Mouse (Mus musculus) hindbrain, embryonic 12.5 days (tissue): ENCODE measurements around the gene Gm10644. TPM values are rescaled to one million over a fixed set of nuclear protein-coding genes. Genes with fewer than 3 reads are reported as not detected.
A peak's percentile ranks its signal among the peaks of the same experiment; 100 is the strongest.
"Not testable (repeated sequence)": the region's sequence is repeated elsewhere in the genome, so short reads cannot be mapped to it uniquely, and the experiment has no call there.

Experiments
- ATAC-seq: fragments of 200-750 bp; cut with Nextera tagmentation; 2 replicates; pipeline ENCODE4 v1.8.0; 2017; ENCODE audit warnings: moderate TSS enrichment; ENCODE audit not compliant: low FRiP score
- H3K27ac ChIP-seq: fragments of 300-500 bp; sonication (generic); 2 replicates; pipeline ENCODE4 v1.5.1; 2016; ENCODE audit warnings: mild to moderate bottlenecking
- H3K27me3 ChIP-seq: fragments of 300-500 bp; sonication (generic); 2 replicates; pipeline ENCODE4 v1.6.1; 2016; ENCODE audit warnings: mild to moderate bottlenecking
- H3K36me3 ChIP-seq: fragments of 300-500 bp; sonication (generic); 2 replicates; pipeline ENCODE4 v1.6.1; 2016; ENCODE audit warnings: mild to moderate bottlenecking
- H3K4me1 ChIP-seq: fragments of 300-500 bp; sonication (generic); 2 replicates; pipeline ENCODE4 v1.6.1; 2016
- H3K4me2 ChIP-seq: fragments of 300-500 bp; sonication (generic); replicated peaks from 2 replicates; pipeline ENCODE4 v1.6.1; 2016; ENCODE audit warnings: mild to moderate bottlenecking
- H3K4me3 ChIP-seq: fragments of 300-500 bp; sonication (generic); 2 replicates; pipeline ENCODE4 v1.5.1; 2016; ENCODE audit warnings: mild to moderate bottlenecking
- H3K9ac ChIP-seq: fragments of 300-500 bp; sonication (generic); 2 replicates; pipeline ENCODE4 v1.6.1; 2016; ENCODE audit warnings: mild to moderate bottlenecking, moderate library complexity
- H3K9me3 ChIP-seq: fragments of 300-500 bp; sonication (generic); replicated peaks from 2 replicates; pipeline ENCODE4 v1.6.1; 2016; ENCODE audit warnings: mild to moderate bottlenecking
- WGBS: fragments of 180-500 bp; shearing (Covaris S2); methylation state at CpG from one replicate; pipeline ENCODE4 v1.1.7; 2016; 5-methylcytosine and 5-hydroxymethylcytosine counted together
- polyA plus RNA-seq: library from polyadenylated mRNA; unstranded; fragments of >200 nt; fragmentation: Nextera tagmentation; extraction: Ambion mirVana; gene quantifications from 2 replicates; pipeline ENCODE4 v1.2.1, GENCODE M21; 2016

Gm10644 gene
- polyA plus RNA-seq, 1 experiment from 2014 or later = 1.0 TPM

DNA sequence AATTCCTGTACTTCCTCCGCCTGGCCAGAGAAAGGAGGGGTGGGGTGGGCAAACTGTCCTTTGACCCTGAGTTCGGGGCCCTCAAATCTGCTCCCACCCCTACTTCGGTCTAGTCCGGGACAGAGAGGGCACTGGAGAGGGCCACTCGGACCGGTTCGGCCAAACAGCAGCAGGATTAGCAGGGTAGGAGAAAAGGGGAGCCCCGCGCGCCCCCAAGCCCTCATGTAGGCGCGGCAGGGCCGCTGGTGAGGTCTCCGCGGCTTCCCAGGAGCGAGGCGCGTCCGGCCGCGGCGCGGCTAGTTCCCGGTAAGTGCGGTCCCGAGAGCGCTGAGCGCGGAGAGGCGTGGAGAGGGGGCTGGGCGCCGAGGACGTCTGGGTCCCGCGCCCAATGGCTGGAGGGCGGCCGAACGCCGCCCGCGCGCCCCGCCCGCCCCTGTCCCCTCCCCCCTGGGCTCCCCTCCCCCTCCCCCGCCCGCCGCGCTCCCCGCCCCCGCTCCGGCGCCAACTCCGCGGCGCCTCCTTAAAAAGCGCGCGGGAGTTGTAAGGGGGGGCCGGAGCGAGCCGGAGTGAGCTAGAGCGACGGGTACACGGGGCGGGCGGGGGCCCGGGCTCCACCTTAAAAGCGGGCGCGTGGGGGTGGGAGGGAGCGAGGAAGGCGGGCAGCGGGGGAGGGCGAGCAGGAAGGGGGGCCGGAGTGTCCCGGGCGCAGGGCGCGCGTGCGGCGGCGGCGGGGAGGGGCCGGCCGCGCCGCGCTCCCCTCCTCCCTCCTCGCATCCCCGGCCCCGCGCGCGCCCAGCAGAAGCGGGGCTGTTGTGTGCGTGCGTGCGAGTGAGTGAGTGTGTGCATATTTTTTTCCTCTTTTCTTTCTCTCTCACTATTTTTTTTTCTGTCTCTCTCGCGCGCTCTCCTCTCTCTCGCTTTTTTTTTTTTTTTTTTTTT is 41.8 kb upstream of the Gm10644 start:
- H3K36me3 ChIP-seq = peaks cover 38% of the 10 kb centered on the region
- H3K4me2 ChIP-seq = peak overlapping the region; percentile 68
- peak overlapping the region; percentile 94 for H3K9ac ChIP-seq
- peak overlapping the region; percentile 80 for H3K4me3 ChIP-seq
- H3K27me3 ChIP-seq = peaks cover 26% of the 10 kb centered on the region
- H3K27ac ChIP-seq = peak overlapping the region; percentile 99
- no peaks in the 10 kb centered on the region for H3K9me3 ChIP-seq
- H3K4me1 ChIP-seq = peaks cover 35% of the 10 kb centered on the region
- under 1% methylated on average over 38 of the region's 103 CpGs for WGBS
- peak; percentile 74 for ATAC-seq

DNA sequence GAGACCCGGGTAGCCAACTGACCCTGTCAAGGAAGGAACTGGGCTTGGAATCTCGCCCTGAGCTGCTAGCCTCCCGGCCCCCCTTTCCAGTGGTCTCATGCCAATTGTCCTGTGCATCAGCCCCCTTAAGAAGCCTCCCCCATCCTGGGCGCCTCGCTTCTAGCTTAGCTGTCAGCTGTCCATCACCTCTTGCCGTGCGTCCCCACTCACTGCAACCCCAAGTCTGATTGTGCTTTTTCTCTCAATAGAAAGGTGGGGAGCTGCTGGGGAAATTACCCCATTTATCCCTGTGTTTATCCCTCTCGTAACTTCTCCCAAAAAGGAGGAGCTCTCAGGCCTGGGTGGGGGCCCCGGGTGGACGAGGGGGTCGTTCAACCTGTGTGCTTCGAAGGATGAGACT is 41.0 kb upstream of the Gm10644 start:
- Histone ChIP-seq H3K4me3 (peak overlapping the region; percentile 80; the same call in 1 of the 2 replicates), H3K4me2 (peak overlapping the region; percentile 68), H3K27ac (peak overlapping the region; percentile 99; the same call in 1 of the 2 replicates), H3K27me3 (peaks cover 17% of the 10 kb centered on the region), H3K9me3 (no peaks in the 10 kb centered on the region), H3K9ac (no peak overlapping the region; the same call in 1 of the 2 replicates), H3K4me1 (peaks cover 26% of the 10 kb centered on the region), H3K36me3 (peaks cover 42% of the 10 kb centered on the region)
- no peak for ATAC-seq
- 12% methylated on average over 12 of the region's 12 CpGs for WGBS

GRCm38 (mm10) chr8:83994030-83994429 is 39.0 kb upstream of the Gm10644 start:
- no peak overlapping the region for H3K27ac ChIP-seq
- H3K4me1 ChIP-seq = peaks cover 16% of the 10 kb centered on the region
- no peaks in the 10 kb centered on the region for H3K9me3 ChIP-seq
- H3K4me3 ChIP-seq = no peak overlapping the region
- H3K27me3 ChIP-seq = no peaks in the 10 kb centered on the region
- WGBS = 86% methylated on average over 3 of the region's 3 CpGs
- peaks cover 42% of the 10 kb centered on the region for H3K36me3 ChIP-seq
- no peak overlapping the region for H3K9ac ChIP-seq
- no peak for ATAC-seq
- H3K4me2 ChIP-seq = no peak overlapping the region

DNA sequence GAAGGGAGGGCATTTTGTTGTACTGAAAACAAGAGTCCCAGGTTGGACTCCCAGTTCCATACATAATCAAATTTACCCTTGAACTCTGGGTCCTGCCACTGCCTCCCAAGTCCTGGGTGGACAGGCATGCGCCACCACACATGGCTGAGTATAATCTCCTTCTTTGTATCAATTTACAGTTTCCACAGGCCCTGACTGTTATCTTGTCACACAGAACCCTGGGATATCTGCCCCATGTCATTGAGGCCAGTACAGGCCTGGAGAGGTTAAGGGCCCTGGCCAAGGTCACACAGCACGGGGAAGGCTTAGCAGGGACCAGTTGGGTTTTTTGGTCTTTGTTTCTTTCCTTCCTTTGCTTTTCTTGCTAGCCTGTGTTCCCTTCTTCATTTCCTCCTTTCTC is 37.5 kb upstream of the Gm10644 start:
- H3K9ac ChIP-seq = no peak overlapping the region
- no peak for ATAC-seq
- no peaks in the 10 kb centered on the region for H3K27me3 ChIP-seq
- H3K36me3 ChIP-seq = peaks cover 56% of the 10 kb centered on the region
- H3K9me3 ChIP-seq = no peaks in the 10 kb centered on the region
- H3K27ac ChIP-seq = no peak overlapping the region
- 80% methylated on average over 2 of the region's 2 CpGs for WGBS
- H3K4me1 ChIP-seq = peaks cover 9% of the 10 kb centered on the region
- no peak overlapping the region for H3K4me2 ChIP-seq
- H3K4me3 ChIP-seq = no peak overlapping the region

GRCm38 (mm10) chr8:83990170-83990569 is 35.2 kb upstream of the Gm10644 start:
- no peaks in the 10 kb centered on the region for H3K9me3 ChIP-seq
- peaks cover 74% of the 10 kb centered on the region for H3K36me3 ChIP-seq
- H3K27me3 ChIP-seq = no peaks in the 10 kb centered on the region
- H3K4me2 ChIP-seq = no peak overlapping the region
- no peak overlapping the region for H3K4me3 ChIP-seq
- no peak for ATAC-seq
- 94% methylated on average over 14 of the region's 14 CpGs for WGBS
- no peaks in the 10 kb centered on the region for H3K4me1 ChIP-seq
- no peak overlapping the region for H3K27ac ChIP-seq
- H3K9ac ChIP-seq = no peak overlapping the region

DNA sequence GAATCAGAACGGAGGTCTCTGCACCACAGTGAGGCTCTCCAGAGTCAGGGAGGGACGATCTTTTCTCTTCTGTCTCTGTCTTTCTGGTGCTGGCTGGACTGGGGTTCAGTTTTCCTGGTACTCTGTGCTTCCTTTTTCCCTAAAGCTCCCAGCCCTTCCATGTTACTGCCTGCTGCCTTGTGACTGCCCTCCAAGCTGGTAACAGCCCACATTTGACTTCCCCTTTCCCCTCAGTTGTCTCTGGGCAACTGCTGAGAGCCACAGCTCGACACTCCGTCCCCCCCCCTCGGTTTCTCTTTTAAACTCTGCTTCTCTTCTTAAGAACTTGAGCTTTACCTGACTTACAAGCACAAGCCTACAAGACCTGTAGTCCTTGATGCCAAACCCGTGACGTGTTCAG is 34.2 kb upstream of the Gm10644 start:
- Histone ChIP-seq H3K4me2 (no peak overlapping the region), H3K27me3 (no peaks in the 10 kb centered on the region), H3K27ac (no peak overlapping the region), H3K4me1 (no peaks in the 10 kb centered on the region), H3K9me3 (no peaks in the 10 kb centered on the region), H3K36me3 (peaks cover 75% of the 10 kb centered on the region), H3K9ac (no peak overlapping the region), H3K4me3 (no peak overlapping the region)
- ATAC-seq = no peak
- WGBS = 90% methylated on average over 7 of the region's 7 CpGs

- not testable (repeated sequence) for H3K27ac ChIP-seq, H3K4me3 ChIP-seq, H3K4me1 ChIP-seq, H3K9me3 ChIP-seq, ATAC-seq, H3K27me3 ChIP-seq, H3K4me2 ChIP-seq, H3K9ac ChIP-seq
- WGBS = 96% methylated on average over 2 of the region's 2 CpGs
- H3K36me3 ChIP-seq = peaks cover 76% of the 10 kb centered on the region
These were observed 28.2 kb upstream of the Gm10644 start for GRCm38 (mm10) chr8:83983222-83983621.

DNA sequence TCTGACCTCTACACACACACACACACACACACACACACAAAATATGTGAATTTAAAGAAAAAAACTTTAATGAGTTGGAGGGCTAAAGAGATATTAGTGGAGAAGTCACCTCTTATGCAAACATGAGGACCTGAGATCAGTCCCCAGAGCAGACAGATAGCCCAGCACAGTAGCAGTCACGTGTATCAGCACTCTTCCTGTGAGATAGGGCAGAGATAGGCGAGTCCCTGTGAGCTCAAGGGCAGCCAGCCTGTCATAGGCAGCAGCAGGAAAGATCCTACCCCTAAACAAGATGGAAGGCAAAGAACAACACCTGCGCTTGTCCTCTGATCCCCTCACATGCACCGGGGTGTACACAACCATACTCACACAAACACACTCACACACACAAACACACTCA is 27.4 kb upstream of the Gm10644 start:
- no peak overlapping the region for H3K9ac ChIP-seq
- H3K9me3 ChIP-seq = no peaks in the 10 kb centered on the region
- 93% methylated on average over 4 of the region's 4 CpGs for WGBS
- no peak overlapping the region for H3K4me2 ChIP-seq
- peaks cover 69% of the 10 kb centered on the region for H3K36me3 ChIP-seq
- no peak overlapping the region for H3K27ac ChIP-seq
- H3K4me1 ChIP-seq = peaks cover 12% of the 10 kb centered on the region
- no peak overlapping the region for H3K4me3 ChIP-seq
- no peaks in the 10 kb centered on the region for H3K27me3 ChIP-seq
- ATAC-seq = no peak

DNA sequence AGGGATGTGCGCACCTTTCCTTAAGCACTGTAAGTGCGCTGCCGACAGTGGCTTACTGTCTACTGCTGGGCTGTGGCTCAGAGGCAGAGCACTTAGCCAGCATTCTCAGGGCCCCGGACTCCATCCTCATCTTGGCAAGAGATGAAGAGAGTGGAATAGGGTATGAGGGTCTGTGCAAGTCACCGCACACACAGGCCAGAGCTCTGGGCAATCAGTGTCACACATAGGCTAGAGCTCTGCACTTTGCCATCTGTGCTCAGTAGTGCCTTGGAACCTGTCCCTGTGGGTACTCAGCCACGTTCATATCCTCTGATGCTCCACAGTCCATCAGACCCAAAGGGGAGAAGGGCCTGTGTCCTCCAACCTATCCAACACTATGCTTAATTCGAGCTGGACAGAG is 26.5 kb upstream of the Gm10644 start:
- ATAC-seq = no peak
- peaks cover 20% of the 10 kb centered on the region for H3K4me1 ChIP-seq
- no peaks in the 10 kb centered on the region for H3K27me3 ChIP-seq
- no peak overlapping the region for H3K4me2 ChIP-seq
- H3K27ac ChIP-seq = no peak overlapping the region
- peaks cover 60% of the 10 kb centered on the region for H3K36me3 ChIP-seq
- no peak overlapping the region for H3K4me3 ChIP-seq
- no peaks in the 10 kb centered on the region for H3K9me3 ChIP-seq
- H3K9ac ChIP-seq = no peak overlapping the region
- 94% methylated on average over 7 of the region's 7 CpGs for WGBS

DNA sequence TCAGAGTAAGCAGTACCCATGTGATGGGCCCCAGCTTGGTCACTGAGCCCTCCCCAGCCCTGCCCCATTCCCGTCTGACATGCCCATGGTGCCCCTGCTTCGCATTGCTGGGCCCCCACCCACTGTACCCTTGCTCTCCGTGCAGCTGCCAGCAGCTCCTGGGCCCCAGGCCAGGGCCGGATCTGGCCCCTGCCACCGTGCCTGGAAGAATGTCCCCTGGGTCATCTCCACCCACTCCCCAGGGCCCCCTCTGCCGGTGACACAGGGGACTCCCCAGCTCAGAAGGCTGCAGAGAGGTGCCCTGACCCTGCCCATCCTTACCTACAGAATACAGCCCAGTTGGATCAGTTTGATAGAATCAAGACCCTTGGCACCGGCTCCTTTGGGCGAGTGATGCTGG is 25.8 kb upstream of the Gm10644 start:
- ATAC-seq = no peak
- H3K27ac ChIP-seq = no peak overlapping the region
- H3K4me2 ChIP-seq = no peak overlapping the region
- 81% methylated on average over 8 of the region's 8 CpGs for WGBS
- H3K9me3 ChIP-seq = no peaks in the 10 kb centered on the region
- no peak overlapping the region for H3K4me3 ChIP-seq
- peaks cover 53% of the 10 kb centered on the region for H3K36me3 ChIP-seq
- H3K4me1 ChIP-seq = peaks cover 20% of the 10 kb centered on the region
- no peak overlapping the region for H3K9ac ChIP-seq
- no peaks in the 10 kb centered on the region for H3K27me3 ChIP-seq

DNA sequence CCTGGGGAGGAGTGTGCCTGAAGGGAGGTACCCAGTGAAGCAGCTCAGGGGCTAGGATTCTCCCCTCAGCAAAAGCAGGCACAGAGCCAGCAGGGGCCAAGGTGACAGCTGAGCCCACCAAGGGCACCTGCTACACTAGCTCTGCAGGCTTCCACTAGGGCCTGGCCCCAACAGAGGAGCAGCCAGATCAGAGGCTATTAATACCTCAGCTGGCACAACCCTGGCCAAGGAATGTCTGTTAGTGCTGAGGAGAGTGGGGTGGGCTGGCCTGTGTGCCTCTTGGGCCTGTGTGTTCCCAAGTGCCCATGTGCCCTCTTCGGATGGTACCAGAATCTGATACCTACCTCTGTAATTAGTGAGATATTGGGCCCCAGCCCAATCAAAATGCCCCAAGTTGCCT is 25.2 kb upstream of the Gm10644 start:
- Histone ChIP-seq H3K27me3 (no peaks in the 10 kb centered on the region), H3K36me3 (peaks cover 52% of the 10 kb centered on the region), H3K9ac (no peak overlapping the region), H3K9me3 (no peaks in the 10 kb centered on the region), H3K4me1 (peaks cover 20% of the 10 kb centered on the region), H3K4me2 (no peak overlapping the region), H3K4me3 (no peak overlapping the region), H3K27ac (0 out of 2 replicates have a peak overlapping the region, but pooled peaks have one; percentile 18)
- WGBS = 76% methylated on average over 1 of the region's 1 CpGs
- ATAC-seq = peak; percentile 38; the same call in 1 of the 2 replicates

GRCm38 (mm10) chr8:83978200-83978599 is 23.2 kb upstream of the Gm10644 start:
- 76% methylated on average over 9 of the region's 9 CpGs for WGBS
- peaks cover 35% of the 10 kb centered on the region for H3K4me1 ChIP-seq
- no peak overlapping the region for H3K4me2 ChIP-seq

GRCm38 (mm10) chr8:83977646-83978045 is 22.6 kb upstream of the Gm10644 start:
- ATAC-seq = no peak
- Histone ChIP-seq H3K27me3 (no peaks in the 10 kb centered on the region), H3K4me1 (peaks cover 35% of the 10 kb centered on the region), H3K9me3 (no peaks in the 10 kb centered on the region), H3K9ac (no peak overlapping the region), H3K4me3 (no peak overlapping the region), H3K36me3 (peaks cover 27% of the 10 kb centered on the region), H3K27ac (no peak overlapping the region), H3K4me2 (no peak overlapping the region)
- WGBS = 71% methylated on average over 6 of the region's 6 CpGs

More at GRCm38 (mm10) chr8:83978200-83978599, 23.2 kb upstream of the Gm10644 start:
- Histone ChIP-seq H3K27ac (no peak overlapping the region), H3K27me3 (no peaks in the 10 kb centered on the region), H3K36me3 (peaks cover 33% of the 10 kb centered on the region), H3K4me3 (no peak overlapping the region), H3K9me3 (no peaks in the 10 kb centered on the region), H3K9ac (no peak overlapping the region)
- no peak for ATAC-seq
